Mouse (Mus musculus): ENCODE data around the gene Trim80. TPM values are rescaled to one million over a fixed set of nuclear protein-coding genes. Genes with fewer than 3 reads are reported as not detected.
A peak's percentile ranks its signal among the peaks of the same experiment; 100 is the strongest.
"Not testable (repeated sequence)": the region's sequence is repeated elsewhere in the genome, so short reads cannot be mapped to it uniquely, and the experiment has no call there.

Trim80 gene
- total and polyA plus RNA-seq, 2 experiments from 2014 or later: 0.26 TPM; not detected in 1

- peak within 1 kb of the TSS; percentile 94 for H3K4me2 ChIP-seq (ENCODE audit: low read depth, low read length)
- H3K36me3 ChIP-seq (replicated peaks; ENCODE audit: control insufficient read depth, insufficient read depth, low read length): no peaks in the 10 kb centered on the region
- H3K9ac ChIP-seq (replicated peaks; ENCODE audit: low read depth, low read length): peak within 1 kb of the TSS; percentile 79
- no peaks in the 10 kb centered on the region for H3K27me3 ChIP-seq (ENCODE audit: control insufficient read depth, insufficient read depth, low read length)
- ATAC-seq (ENCODE audit: insufficient read depth, low read depth) (peak; percentile 95), DNase-seq (ENCODE audit: low spot score) (peak; percentile 95)
- H3K9me3 ChIP-seq (replicated peaks; ENCODE audit: control insufficient read depth, low read length): no peaks in the 10 kb centered on the region
- WGBS: under 1% methylated on average over 26 of the region's 26 CpGs
- H3K4me3 ChIP-seq (ENCODE audit: low read depth, low read length): peak within 1 kb of the TSS; percentile 65
- H3K27ac ChIP-seq (ENCODE audit: low read depth): peak within 1 kb of the TSS; percentile 53
- TF ChIP-seq CTCF (IDR thresholded peaks at IDR 0.05; ENCODE audit: low read depth): no peak
- peaks cover 25% of the 10 kb centered on the region for H3K4me1 ChIP-seq (ENCODE audit: control insufficient read depth, insufficient read depth)
Measured at GRCm38 (mm10) chr11:115475025-115475757, 34.8 kb downstream of the Trim80 start, which contains the start of gene Armc7. TSS of gene Armc7 (plus strand) at chr11:115475667.

DNA sequence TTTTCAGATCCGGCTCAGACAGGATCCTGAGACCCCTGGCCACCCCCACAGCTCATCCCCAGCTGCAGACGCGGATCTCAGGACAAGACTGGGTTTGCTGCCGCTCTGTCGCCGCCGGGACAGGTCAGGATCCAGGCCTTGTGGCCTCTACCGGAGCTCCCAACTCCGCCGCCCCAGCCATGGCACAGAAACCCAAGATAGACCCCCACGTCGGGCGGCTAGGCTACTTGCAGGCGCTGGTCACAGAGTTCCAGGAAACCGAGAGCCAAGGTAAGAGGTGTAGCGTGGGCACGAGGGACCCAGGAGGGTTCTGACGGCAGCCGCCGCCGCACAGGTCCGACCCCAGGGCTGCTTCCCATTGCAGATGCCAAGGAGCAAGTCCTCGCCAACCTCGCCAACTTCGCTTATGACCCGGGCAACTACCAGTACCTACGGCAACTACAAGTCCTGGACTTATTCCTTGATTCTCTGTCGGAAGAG is 35.5 kb downstream of the Trim80 start:
- Histone ChIP-seq H3K27me3 (ENCODE audit: control insufficient read depth, insufficient read depth, low read length) (no peaks in the 10 kb centered on the region), H3K4me2 (ENCODE audit: low read depth, low read length) (peak overlapping the region; percentile 94), H3K9me3 (replicated peaks; ENCODE audit: control insufficient read depth, low read length) (no peaks in the 10 kb centered on the region), H3K27ac (ENCODE audit: low read depth) (peak overlapping the region; percentile 53; the same call in 1 of the 2 replicates), H3K9ac (replicated peaks; ENCODE audit: low read depth, low read length) (peak overlapping the region; percentile 79), H3K36me3 (replicated peaks; ENCODE audit: control insufficient read depth, insufficient read depth, low read length) (no peaks in the 10 kb centered on the region), H3K4me3 (ENCODE audit: low read depth, low read length) (peak overlapping the region; percentile 65), H3K4me1 (ENCODE audit: control insufficient read depth, insufficient read depth) (peaks cover 25% of the 10 kb centered on the region)
- peak; percentile 4 for ATAC-seq (ENCODE audit: insufficient read depth, low read depth)
- TF ChIP-seq CTCF (IDR thresholded peaks at IDR 0.05; ENCODE audit: low read depth) (no peak), EP300 (IDR thresholded peaks at IDR 0.05; ENCODE audit: low read depth) (no peak)
- 2% methylated on average over 28 of the region's 28 CpGs for WGBS
- no peak for DNase-seq (ENCODE audit: low spot score)

- DNase-seq (ENCODE audit: low spot score); H3K27me3 ChIP-seq (ENCODE audit: control insufficient read depth, insufficient read depth, low read length); ATAC-seq (ENCODE audit: insufficient read depth, low read depth); H3K27ac ChIP-seq (ENCODE audit: low read depth); H3K9me3 ChIP-seq (replicated peaks; ENCODE audit: control insufficient read depth, low read length); H3K36me3 ChIP-seq (replicated peaks; ENCODE audit: control insufficient read depth, insufficient read depth, low read length): not testable (repeated sequence)
- peaks cover 25% of the 10 kb centered on the region for H3K4me1 ChIP-seq (ENCODE audit: control insufficient read depth, insufficient read depth)
- peak overlapping the region; percentile 79; the same call in 1 of the 2 replicates for H3K9ac ChIP-seq (replicated peaks; ENCODE audit: low read depth, low read length)
- peak overlapping the region; percentile 65; the same call in 1 of the 2 replicates for H3K4me3 ChIP-seq (ENCODE audit: low read depth, low read length)
- 77% methylated on average over 4 of the region's 4 CpGs for WGBS
- H3K4me2 ChIP-seq (ENCODE audit: low read depth, low read length): peak overlapping the region; percentile 94; the same call in 1 of the 2 replicates
Measured at GRCm38 (mm10) chr11:115476630-115477029, 36.3 kb downstream of the Trim80 start.

GRCm38 (mm10) chr11:115477388-115477787 is 37.0 kb downstream of the Trim80 start:
- DNase-seq (ENCODE audit: low spot score); H3K27me3 ChIP-seq (ENCODE audit: control insufficient read depth, insufficient read depth, low read length); H3K36me3 ChIP-seq (replicated peaks; ENCODE audit: control insufficient read depth, insufficient read depth, low read length); H3K9me3 ChIP-seq (replicated peaks; ENCODE audit: control insufficient read depth, low read length); H3K4me2 ChIP-seq (ENCODE audit: low read depth, low read length); H3K27ac ChIP-seq (ENCODE audit: low read depth); ATAC-seq (ENCODE audit: insufficient read depth, low read depth); H3K4me3 ChIP-seq (ENCODE audit: low read depth, low read length); H3K9ac ChIP-seq (replicated peaks; ENCODE audit: low read depth, low read length): not testable (repeated sequence)
- peaks cover 25% of the 10 kb centered on the region for H3K4me1 ChIP-seq (ENCODE audit: control insufficient read depth, insufficient read depth)
- 75% methylated on average over 7 of the region's 7 CpGs for WGBS

DNA sequence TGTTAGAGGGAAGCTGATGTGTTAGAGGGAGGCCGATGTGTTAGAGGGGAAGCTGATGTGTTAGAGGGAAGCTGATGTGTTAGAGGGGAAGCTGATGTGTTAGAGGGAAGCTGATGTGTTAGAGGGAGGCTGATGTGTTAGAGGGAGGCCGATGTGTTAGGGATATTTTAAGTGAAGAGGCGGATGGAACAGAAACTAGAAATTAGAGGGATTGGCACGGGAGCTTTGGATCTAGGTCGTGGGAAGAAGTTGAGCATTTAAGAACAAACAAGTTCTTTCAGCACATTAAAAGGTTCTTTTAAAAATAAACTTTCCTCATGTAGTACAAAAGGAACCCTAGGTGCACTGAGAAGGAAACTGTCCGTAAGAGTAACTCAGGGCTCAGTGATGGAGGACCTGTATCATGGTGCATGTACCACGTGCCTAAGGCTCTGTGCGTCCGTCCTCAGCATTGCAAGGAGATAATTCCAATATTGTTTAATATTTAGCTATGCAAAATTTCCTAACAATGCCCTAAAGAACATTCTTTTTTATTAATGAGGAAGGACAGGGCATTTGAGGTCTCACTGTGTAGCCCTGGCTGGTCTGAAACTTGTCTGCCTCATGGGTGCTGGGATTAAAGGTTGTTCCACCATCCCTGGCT is 38.1 kb downstream of the Trim80 start:
- Histone ChIP-seq H3K27me3 (ENCODE audit: control insufficient read depth, insufficient read depth, low read length) (no peaks in the 10 kb centered on the region), H3K36me3 (replicated peaks; ENCODE audit: control insufficient read depth, insufficient read depth, low read length) (no peaks in the 10 kb centered on the region), H3K4me2 (ENCODE audit: low read depth, low read length) (no peak overlapping the region), H3K4me1 (ENCODE audit: control insufficient read depth, insufficient read depth) (peaks cover 21% of the 10 kb centered on the region), H3K9ac (replicated peaks; ENCODE audit: low read depth, low read length) (no peak overlapping the region), H3K4me3 (ENCODE audit: low read depth, low read length) (no peak overlapping the region), H3K27ac (ENCODE audit: low read depth) (no peak overlapping the region), H3K9me3 (replicated peaks; ENCODE audit: control insufficient read depth, low read length) (no peaks in the 10 kb centered on the region)
- TF ChIP-seq CTCF (IDR thresholded peaks at IDR 0.05; ENCODE audit: low read depth) (no peak), EP300 (IDR thresholded peaks at IDR 0.05; ENCODE audit: low read depth) (no peak)
- DNase-seq (ENCODE audit: low spot score): no peak
- 82% methylated on average over 9 of the region's 9 CpGs for WGBS
- ATAC-seq (ENCODE audit: insufficient read depth, low read depth): no peak

Data from heart, postnatal 0 days (tissue).